Mouse (Mus musculus) embryonic fibroblast, embryonic 13.5 days (primary cell): ENCODE results near the gene Rcc2. TPM values are rescaled to one million over a fixed set of nuclear protein-coding genes. Genes with fewer than 3 reads are reported as not detected.
A peak's percentile ranks its signal among the peaks of the same experiment; 100 is the strongest.

Experiments
- H3K27ac ChIP-seq: 2 replicates; pipeline ENCODE4 v1.5.1; 2012; ENCODE audit warnings: low read length, control low read depth, inconsistent platforms; ENCODE audit not compliant: insufficient read depth
- H3K4me1 ChIP-seq: 2 replicates; pipeline ENCODE4 v1.6.1; 2011; ENCODE audit warnings: low read length; ENCODE audit not compliant: control insufficient read depth, insufficient read depth
- H3K4me3 ChIP-seq: 2 replicates; pipeline ENCODE4 v1.5.1; 2011; ENCODE audit warnings: mild to moderate bottlenecking, control low read depth, low read length; ENCODE audit not compliant: insufficient read depth
- CTCF ChIP-seq: IDR thresholded peaks from 2 replicates; pipeline ENCODE4 v1.5.1; 2011; ENCODE audit warnings: mild to moderate bottlenecking, control low read depth, low read length, moderate library complexity, borderline replicate concordance; ENCODE audit not compliant: insufficient read depth
- POLR2A ChIP-seq: IDR thresholded peaks from 2 replicates; pipeline ENCODE4 v1.6.1; 2011; ENCODE audit warnings: low read depth, mild to moderate bottlenecking, control low read depth, low read length, moderate library complexity
- polyA plus RNA-seq: library from polyadenylated mRNA; stranded (reverse); fragments of >200 nt; gene quantifications from 2 replicates; pipeline ENCODE4 v1.2.4, GENCODE M21; 2011; ENCODE audit warnings: low read depth; ENCODE audit not compliant: missing spikeins, insufficient read length

The Rcc2 gene
- polyA plus RNA-seq, 1 experiment = 125 TPM

DNA sequence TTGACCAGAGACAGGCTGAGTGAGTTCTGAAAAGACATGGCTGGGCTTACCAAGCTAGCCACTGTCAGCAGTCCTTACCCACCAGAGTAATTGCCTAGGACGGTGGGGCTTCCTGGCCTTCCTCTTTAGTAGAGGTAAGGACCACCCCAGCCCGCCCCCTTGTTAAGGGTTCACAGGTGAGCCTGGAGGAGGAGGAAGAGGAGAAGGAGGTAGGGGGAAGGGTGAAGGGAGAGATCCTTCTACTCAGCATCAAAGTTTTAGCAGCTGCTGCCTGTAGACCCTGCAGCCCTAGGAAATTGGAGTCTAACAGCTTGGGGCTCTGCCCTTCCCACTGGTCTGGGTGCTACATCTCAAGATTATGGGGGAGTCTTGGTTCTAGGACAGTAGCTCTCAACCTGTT, 42.2 kb downstream of the Rcc2 start, which contains the start of gene Padi6:
TSS of gene Padi6 (minus strand) at position 101 of the 400 bp plus-strand sequence.
- Histone ChIP-seq H3K27ac (no peak within 1 kb of the TSS), H3K4me1 (no peaks in the 10 kb centered on the region), H3K4me3 (no peak within 1 kb of the TSS)
- TF ChIP-seq CTCF = no peak
- TF ChIP-seq POLR2A = no peak

DNA sequence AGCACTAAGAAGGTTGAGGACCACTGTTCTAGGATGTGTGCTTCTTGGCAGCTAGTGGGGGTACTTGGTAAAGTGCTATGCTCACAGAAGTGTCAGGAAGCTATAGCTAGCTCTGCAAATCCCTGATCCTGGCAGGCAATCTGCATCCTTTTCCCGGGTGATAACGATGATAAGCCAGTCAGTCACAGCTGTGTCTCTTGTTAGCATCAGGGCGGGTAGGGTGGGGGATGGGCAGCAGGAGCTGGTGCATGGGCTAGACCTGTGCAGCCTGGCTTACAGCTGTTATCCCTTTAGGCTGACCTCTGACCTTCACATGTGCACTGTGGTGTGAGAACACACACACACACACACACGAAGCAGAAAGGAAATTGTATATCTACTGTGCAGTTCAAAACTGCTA, 42.7 kb downstream of the Rcc2 start:
- Histone ChIP-seq H3K4me3 (no peak overlapping the region), H3K27ac (no peak overlapping the region), H3K4me1 (0 out of 2 replicates have a peak, but pooled peaks cover 2% of the 10 kb centered on the region)
- no peak for TF ChIP-seq CTCF
- no peak for TF ChIP-seq POLR2A

DNA sequence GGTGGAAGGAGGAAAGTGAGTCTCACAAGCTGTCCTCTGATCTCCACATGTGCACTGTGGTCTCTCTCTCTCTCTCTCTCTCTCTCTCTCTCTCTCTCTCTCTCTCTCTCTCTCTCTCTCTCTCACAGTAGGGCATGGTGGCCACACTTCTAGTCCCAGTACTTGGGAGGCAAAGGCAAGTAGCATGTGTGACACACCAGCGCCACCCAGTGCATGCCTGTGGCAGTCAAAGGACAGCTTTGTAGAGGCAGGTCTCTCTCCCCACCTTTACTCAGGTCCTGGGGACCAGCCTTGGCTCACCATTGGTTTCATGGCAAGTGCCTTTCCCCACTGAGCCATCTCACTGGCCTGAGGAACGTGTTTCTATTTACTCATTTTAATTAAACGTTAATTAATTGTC, 44.3 kb downstream of the Rcc2 start:
- 0 out of 2 replicates have a peak, but pooled peaks cover 2% of the 10 kb centered on the region for H3K4me1 ChIP-seq
- H3K4me3 ChIP-seq = no peak overlapping the region
- no peak overlapping the region for H3K27ac ChIP-seq
- peak; percentile 88; the same call in 1 of the 2 replicates for TF ChIP-seq CTCF
- TF ChIP-seq POLR2A = no peak

DNA sequence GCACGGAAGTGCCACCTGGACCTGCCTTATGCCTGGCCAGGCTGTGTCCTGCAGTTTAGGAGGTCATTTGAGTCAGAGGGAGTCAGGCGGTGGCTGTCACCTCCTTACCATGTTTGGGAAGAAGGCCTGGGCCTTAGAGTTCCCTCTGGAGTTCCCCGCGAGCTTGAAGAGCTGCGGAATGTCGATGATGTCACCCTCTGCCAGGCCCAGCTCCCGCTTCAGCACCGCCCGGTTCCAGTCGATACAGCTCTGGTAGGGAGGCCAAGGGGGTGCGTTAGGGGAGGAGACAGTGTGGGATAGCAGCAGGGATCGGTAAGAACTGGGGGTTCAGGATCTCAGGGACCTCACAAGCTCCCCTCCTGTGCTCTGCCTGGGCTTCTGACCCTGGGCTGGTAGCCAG, 47.6 kb downstream of the Rcc2 start:
- H3K4me3 ChIP-seq = no peak overlapping the region
- 0 out of 2 replicates have a peak, but pooled peaks cover 2% of the 10 kb centered on the region for H3K4me1 ChIP-seq
- H3K27ac ChIP-seq = no peak overlapping the region
- TF ChIP-seq POLR2A (no peak), CTCF (no peak)

DNA sequence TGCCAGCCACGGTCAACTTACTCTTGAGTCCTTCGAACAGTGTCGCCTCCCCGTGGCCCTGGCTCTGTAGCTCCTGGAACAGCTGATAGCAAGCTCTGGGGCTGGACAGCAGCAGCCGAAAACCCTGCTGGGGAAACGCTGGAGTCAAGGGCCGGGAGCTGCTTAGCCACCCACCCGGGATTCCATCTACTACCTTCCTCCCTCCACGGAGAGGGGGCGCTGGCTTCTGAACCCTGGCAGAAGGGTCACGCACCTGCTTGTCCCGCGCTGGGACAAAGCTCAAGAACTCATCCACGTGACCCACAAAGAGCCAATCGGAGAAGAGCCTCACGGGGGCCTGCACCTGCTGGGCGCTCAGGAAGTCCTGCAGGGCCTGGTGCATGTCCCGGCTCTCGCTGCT, 50.0 kb downstream of the Rcc2 start:
- Histone ChIP-seq H3K4me1 (0 out of 2 replicates have a peak, but pooled peaks cover 2% of the 10 kb centered on the region), H3K27ac (no peak overlapping the region), H3K4me3 (no peak overlapping the region)
- TF ChIP-seq CTCF (no peak), POLR2A (no peak)

DNA sequence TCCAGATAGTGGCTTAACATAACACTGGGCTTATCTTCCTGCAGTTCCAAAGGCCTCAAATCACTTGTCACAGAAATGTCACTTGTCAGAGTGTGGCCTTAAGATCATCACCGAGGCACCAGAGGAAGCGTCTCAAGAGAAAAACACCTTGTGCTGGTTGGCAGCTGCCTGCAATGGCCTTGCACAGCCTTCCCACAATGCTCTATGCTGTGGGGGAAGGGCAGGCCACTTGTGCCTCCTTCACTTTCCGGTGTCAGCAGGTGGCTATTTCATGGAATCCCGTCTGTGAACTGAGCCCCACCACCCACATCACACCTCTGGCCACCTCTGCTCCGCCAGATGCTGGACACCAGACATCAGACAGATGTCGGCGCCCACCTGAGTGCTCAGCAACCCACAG, 53.0 kb downstream of the Rcc2 start:
- TF ChIP-seq POLR2A (no peak), CTCF (no peak)
- Histone ChIP-seq H3K4me1 (no peaks in the 10 kb centered on the region), H3K27ac (no peak overlapping the region), H3K4me3 (no peak overlapping the region)

DNA sequence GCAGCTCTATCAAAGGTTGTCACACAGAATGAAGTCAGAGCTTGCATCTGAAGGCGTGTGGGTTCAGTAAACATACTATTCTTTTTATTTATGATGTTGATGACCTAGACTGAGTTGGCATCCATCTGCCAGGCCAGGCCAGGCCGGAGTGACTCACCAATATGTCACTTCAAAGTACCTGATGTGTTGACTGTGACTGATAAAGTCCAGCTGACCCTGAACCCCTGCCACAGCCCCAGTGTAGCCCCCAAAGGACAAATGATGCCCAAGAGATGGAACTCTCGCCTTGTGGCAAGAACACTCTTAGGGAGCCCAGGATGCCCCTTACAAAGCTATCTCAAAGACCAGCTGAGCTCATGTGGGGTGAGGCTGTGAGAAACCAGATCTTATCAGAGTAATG, 55.5 kb downstream of the Rcc2 start:
- H3K4me3 ChIP-seq = no peak overlapping the region
- no peak overlapping the region for H3K27ac ChIP-seq
- no peaks in the 10 kb centered on the region for H3K4me1 ChIP-seq
- TF ChIP-seq CTCF = no peak
- TF ChIP-seq POLR2A = no peak

DNA sequence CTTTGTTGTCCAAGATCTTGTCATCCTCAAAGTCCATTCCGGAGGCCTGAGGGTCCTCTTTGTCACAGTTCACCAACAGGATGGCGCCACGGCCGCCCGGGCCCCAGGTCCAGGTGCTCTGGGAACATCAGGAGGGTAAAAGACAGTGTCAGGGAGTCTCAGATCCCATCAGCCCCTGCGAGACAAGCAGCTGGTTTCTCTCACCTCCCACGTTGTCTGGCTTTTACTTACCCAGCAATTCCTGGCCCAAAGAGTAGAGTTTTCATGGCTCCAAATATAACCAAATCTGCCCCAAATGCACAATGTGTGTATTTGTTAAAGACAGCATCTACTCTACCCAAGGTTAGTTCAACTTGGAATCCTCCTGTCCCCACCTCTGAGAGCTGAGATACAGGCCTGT, 61.3 kb downstream of the Rcc2 start:
- Histone ChIP-seq H3K4me3 (no peak overlapping the region), H3K27ac (no peak overlapping the region), H3K4me1 (no peaks in the 10 kb centered on the region)
- TF ChIP-seq POLR2A = no peak
- TF ChIP-seq CTCF = no peak

DNA sequence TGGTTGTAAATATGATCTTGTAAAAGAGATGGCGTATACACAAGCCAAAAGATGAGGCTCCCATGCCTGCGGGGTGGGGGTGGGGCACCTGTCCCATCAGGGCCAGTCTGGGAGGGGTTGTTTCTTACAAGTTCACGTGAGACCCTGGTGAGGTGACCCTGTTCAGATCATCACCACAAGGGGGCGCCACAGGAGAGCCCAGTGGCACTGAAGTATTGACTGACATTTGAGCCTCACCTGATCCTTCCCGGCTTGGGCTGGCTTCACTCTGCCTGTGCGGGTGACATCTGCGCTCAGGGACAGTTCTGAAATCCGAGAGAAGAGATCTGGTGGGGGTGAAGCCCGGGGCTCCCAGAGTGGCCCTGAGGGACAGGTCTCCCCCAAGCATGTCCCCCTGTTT, 62.8 kb downstream of the Rcc2 start:
- TF ChIP-seq POLR2A (no peak), CTCF (peak; percentile 35; the same call in 1 of the 2 replicates)
- H3K4me3 ChIP-seq = no peak overlapping the region
- no peak overlapping the region for H3K27ac ChIP-seq
- no peaks in the 10 kb centered on the region for H3K4me1 ChIP-seq

DNA sequence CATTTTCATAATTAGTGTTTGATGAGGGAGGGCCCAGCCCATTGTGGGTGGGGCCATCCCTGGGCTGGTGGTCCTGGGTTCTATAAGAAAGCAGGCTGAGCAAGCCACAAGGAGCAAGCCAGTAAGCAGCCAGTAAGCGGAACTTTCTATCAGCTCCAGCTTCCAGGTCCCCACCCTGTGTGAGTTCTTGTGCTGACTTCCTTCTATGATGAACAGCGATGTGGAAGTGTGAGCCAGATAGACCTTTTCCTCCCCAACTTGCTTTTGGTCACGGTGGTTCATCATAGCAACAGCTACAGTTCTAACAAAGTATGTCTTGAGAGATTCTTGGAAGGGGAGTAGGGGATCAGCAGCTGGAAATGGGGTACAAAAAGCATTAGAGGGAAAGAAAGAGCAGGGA, 65.6 kb downstream of the Rcc2 start:
- no peak for TF ChIP-seq CTCF
- TF ChIP-seq POLR2A = no peak
- Histone ChIP-seq H3K4me3 (no peak overlapping the region), H3K4me1 (no peaks in the 10 kb centered on the region), H3K27ac (no peak overlapping the region)

DNA sequence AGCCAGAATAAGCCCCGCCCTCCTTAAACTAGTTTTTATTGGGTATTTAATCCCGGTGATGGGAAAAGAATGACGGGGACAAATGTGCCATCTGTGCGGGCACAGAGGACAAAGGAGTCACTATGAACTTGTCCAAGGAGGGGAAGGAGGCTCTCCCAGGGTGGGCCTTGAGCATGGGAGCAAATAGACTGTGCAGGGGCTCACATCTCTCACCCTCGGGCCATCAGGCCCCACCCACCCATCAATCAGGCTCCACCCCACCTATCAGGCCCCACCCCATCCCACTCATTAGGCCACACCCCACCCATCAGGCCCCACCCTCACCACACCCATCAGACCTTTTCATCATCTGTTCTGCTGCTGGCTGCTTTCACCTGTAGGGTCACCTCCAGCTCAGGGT, 68.6 kb downstream of the Rcc2 start:
- Histone ChIP-seq H3K27ac (no peak overlapping the region), H3K4me3 (no peak overlapping the region), H3K4me1 (no peaks in the 10 kb centered on the region)
- no peak for TF ChIP-seq CTCF
- no peak for TF ChIP-seq POLR2A
